Mouse (Mus musculus): Measurements from ENCODE around the gene Asic5.
A peak's percentile ranks its signal among the peaks of the same experiment; 100 is the strongest.

The Asic5 gene

GRCm38 (mm10) chr3:81981990-81982389 is at the start of gene Asic5:
TSS of gene Asic5 (plus strand) at chr3:81982290.
- no peak for DNase-seq (ENCODE audit: inconsistent age in 2 of 2, low spot score in 1 of 2)

- DNase-seq (ENCODE audit: inconsistent age in 2 of 2, low spot score in 1 of 2) = peak in 1 of 2 experiments; percentile 59
Observed at GRCm38 (mm10) chr3:81933348-81933747, 48.7 kb upstream of the Asic5 start.

DNA sequence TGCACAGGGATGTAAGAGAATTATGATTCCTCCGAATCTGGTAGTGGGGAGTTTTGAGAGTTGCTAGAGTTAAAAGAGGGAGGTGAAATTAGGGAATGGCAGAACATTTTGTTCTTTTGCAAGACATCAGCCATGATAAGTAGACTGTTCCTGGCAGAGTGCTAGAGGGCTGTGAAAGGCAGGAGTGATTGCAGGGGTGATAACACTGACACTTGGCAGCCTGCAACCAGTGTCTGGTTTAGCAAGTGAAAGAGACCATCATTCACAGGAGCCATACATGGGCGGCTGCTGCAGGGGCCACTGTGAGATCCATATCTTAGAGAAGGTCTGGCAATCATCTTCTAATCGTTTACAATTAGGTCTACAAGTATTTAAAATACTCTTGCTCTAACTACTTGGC is 43.2 kb upstream of the Asic5 start:
- DNase-seq (ENCODE audit: inconsistent age in 2 of 2, low spot score in 1 of 2) = peak; percentile 56 to 73

DNA sequence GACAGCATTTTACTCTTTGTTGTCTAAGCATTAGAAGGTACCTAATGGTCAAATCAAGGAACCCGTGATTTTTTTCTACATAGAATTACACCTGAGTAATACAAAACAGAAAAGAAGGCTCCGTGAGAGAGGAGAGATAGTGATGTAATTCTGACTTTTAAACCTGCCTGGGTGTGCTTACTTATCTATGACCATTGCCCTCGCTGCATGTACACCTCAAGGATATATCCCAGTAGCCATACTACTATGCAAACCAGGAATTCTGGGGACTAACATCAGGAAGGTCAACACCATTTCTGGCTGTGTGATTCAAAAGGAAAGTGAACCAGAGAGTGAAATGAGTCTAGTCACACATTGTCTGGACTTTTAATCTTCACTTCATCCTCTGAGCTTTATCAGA is 39.7 kb upstream of the Asic5 start:
- DNase-seq (ENCODE audit: inconsistent age in 2 of 2, low spot score in 1 of 2) = peak in 1 of 2 experiments; percentile 22

GRCm38 (mm10) chr3:81943097-81943496 is 39.0 kb upstream of the Asic5 start:
- DNase-seq (ENCODE audit: inconsistent age in 2 of 2, low spot score in 1 of 2) = peak in 1 of 2 experiments; percentile 17

DNA sequence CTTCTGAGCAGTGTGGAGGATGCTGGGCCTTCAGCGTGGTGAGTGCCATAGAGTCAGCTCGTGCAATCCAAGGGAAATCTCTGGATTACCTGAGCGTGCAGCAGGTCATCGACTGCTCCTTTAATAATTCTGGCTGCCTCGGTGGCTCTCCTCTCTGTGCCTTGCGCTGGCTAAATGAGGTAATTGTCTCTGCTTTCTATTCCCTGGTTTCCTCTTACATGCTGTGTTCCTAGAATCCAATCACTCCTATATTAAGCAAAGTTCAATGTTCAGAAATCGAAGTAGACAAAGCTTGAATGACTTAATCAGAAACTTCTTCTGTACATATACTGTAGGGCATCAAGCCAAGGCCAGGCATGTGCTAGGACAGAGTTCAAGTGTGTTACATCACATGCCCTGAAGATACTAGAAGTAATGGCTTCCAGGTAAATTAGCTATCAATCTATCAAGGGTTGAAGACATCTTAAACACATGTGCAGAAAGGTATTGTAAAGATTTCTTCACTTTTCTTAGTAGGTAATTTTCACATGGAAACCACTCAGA is 37.2 kb upstream of the Asic5 start:
- DNase-seq (ENCODE audit: inconsistent age in 2 of 2, low spot score in 1 of 2) = no peak

DNA sequence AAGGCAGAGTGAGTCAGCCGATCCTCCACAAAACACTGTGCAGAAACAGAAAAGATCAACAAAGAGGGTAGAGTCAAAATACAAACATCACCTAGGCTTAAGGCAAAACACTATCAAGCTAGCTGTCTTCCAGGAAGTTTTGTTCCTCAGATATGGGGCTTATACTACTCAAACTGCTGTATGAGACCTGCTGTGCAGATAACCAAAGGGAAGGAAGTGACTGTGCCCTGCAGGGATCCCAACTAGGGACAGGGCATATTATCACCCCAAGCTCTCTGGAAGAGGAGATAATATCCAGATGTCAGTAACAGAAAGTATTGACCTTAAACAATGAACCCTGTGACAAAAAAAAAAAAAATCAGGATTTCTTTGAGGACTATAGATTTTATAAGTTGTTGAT is 33.0 kb upstream of the Asic5 start:
- DNase-seq (ENCODE audit: inconsistent age in 2 of 2, low spot score in 1 of 2) = no peak

DNA sequence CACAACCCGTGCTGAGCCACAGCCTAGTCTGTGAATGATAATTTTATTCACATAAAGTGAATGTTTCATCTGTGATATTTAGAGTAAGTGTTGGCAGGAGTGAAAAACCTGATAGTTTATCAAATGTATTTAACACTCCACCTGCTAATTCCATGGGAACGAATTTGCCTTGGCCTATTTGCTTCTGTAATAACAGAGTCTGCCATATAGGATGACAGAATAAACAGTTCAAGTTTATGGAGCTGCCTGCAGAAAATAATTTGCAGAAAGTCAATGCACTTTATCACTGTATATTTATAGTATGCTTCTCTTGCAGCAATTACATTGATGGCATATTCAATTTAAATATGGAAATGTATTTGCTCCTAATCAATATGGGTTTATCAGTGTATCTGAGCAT is 30.3 kb upstream of the Asic5 start:
- no peak for DNase-seq (ENCODE audit: inconsistent age in 2 of 2, low spot score in 1 of 2)

DNA sequence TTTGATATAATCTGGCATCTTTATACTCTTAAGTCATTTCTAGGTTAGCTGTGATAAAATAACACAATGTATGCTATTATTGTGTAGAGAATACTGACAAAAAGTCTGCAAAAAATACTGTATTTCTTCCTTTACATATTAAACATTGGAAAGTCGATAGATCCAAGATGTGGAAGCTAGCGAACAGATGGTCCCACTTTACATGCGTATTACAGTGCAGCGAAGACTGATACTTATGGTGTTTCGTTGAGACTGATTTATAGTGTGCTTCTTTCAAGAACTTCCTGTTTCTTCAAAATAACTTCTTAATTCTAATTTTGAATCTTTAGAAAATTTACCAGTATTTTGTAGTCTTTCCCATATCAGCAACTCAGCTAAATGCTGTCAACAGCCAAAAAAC is 24.6 kb upstream of the Asic5 start:
- no peak for DNase-seq (ENCODE audit: inconsistent age in 2 of 2, low spot score in 1 of 2)

DNA sequence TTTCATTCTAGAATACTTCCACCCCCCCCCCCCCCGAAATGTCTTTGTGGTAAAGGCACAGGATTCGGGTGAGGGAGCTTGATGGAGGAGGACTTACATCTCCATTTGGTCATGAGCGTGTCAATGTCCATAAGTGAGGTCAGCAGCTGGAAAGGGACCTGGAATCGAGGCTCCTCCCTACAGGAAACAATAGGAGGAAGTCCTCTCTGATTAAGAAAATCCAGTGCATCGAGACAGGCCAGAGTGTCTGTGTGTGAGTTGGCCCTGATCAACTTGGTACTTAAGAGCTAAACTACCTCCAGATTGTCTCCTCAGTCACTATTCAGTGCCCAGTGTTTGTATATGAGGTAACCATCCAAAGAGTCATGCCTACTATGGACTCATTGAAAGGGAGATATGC is 20.8 kb upstream of the Asic5 start:
- DNase-seq (ENCODE audit: inconsistent age in 2 of 2, low spot score in 1 of 2) = no peak

- DNase-seq (ENCODE audit: inconsistent age in 2 of 2, low spot score in 1 of 2) = no peak
Observed at GRCm38 (mm10) chr3:81963768-81964167, 18.3 kb upstream of the Asic5 start.

- no peak for DNase-seq (ENCODE audit: inconsistent age in 2 of 2, low spot score in 1 of 2)
Observed at GRCm38 (mm10) chr3:81964596-81964995, 17.5 kb upstream of the Asic5 start.

DNA sequence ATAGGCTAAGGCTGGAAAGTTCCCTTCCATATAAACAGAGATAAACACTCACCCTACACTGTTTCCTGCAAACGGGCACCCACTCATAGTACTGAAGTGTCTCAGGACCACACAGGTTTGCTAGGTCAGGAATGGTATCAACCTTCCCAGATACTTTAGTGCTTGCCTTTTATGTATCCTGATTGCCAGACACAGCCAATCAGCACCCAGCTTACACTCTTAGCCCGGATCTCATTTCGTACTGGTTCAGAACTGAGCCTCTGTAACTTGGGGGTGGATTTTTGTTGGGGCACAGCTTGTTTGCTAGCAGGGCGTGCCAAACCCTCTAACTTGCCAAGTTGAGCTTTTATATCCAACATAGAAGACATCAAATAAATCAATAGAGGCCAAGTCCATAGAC is 6.5 kb upstream of the Asic5 start:
- DNase-seq (ENCODE audit: inconsistent age in 2 of 2, low spot score in 1 of 2) = no peak

DNA sequence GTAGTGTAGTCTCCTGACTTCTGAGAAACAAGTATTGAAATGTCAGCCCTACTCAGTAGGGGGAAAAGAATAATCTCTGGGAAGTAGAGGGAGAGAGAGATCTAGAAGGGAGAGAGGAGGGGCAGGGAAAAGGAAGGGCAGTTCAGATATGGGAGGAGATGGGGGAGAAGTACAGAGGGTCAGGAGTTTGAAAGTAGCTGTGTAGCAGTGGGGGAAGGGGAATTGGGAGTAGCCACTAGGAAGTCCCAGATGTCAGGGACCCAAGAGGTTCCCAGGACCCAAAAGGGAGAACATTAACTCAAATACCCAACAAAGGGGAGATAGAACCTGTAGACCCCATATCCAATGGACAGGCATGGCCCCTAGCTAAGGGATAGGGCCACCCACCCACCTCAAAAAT is 6.0 kb upstream of the Asic5 start, which contains the start of gene Tdo2:
Tdo2 (minus strand) TSS at position 101 of the 400 bp plus-strand sequence.
- no peak for DNase-seq (ENCODE audit: inconsistent age in 2 of 2, low spot score in 1 of 2)

GRCm38 (mm10) chr3:81981576-81981975 is 514 bp upstream of the Asic5 start:
- DNase-seq (ENCODE audit: inconsistent age in 2 of 2, low spot score in 1 of 2) = no peak

- peak; percentile 34 to 85 for DNase-seq (ENCODE audit: inconsistent age in 2 of 2, low spot score in 1 of 2)
Observed at GRCm38 (mm10) chr3:81983120-81983895, 1.2 kb downstream of the Asic5 start.

GRCm38 (mm10) chr3:81985100-81985499 is 3.0 kb downstream of the Asic5 start:
- peak in 1 of 2 experiments; percentile 29 for DNase-seq (ENCODE audit: inconsistent age in 2 of 2, low spot score in 1 of 2)

DNA sequence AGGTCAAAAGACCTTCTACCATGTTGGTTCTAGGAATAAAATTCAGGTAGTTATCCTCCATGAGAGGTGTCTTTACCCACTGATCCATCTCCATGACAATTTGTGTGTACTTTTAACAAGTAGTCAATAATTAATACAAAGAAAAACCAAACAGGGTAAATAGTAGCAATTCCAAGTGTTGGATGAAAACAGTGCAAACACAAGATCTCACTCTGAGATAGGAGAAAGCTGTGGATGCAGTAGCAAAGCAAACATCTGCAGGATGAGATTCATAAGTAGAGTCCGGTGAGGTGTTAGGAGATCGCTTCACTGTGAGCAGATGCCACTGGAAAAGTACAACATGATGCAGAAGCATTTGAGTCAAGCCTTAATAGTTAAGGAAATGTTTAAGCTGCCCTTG is 4.0 kb downstream of the Asic5 start:
- no peak for DNase-seq (ENCODE audit: inconsistent age in 2 of 2, low spot score in 1 of 2)

DNA sequence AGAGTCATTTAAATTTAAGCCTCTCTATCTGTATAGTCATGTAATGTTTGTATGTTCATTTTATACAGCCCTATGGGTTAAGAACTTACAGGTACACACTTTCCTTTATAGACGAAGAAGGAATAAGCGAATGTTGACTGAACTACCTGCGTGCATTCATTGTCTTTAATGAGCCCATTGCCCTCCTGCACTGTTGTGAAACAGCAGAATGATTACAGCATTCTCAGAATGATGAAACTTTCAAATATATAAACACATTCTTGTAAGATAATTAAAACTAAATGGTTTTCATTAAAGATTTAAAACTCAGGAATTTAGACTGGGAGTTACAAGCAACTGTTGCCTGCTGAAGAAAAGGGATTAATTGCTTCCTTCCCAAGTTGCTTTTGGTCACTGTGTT is 5.5 kb downstream of the Asic5 start:
- no peak for DNase-seq (ENCODE audit: inconsistent age in 2 of 2, low spot score in 1 of 2)

DNA sequence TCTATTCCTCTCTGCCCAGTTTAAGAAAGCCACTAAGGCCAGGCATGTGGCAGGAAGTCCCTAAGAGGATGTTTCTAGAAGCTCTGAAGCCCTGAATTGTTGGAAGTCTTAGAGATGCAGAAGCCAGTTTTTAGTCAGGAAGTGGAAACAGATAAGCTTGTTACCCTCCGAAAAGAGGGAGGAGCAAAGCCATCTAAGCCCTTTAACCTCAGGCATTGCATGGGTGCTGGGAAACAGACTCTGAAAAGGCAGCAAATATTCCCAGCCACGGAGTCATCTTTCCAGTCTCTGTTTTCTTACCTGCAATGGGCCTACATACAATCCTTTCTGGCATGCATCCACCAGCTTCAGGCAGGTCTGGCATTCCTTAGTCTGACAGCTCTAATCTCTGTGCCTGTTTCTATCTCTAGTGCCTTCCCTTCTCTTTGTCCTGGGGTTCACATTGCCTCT is 7.6 kb downstream of the Asic5 start:
- peak; percentile 5 to 50 for DNase-seq (ENCODE audit: inconsistent age in 2 of 2, low spot score in 1 of 2)

DNA sequence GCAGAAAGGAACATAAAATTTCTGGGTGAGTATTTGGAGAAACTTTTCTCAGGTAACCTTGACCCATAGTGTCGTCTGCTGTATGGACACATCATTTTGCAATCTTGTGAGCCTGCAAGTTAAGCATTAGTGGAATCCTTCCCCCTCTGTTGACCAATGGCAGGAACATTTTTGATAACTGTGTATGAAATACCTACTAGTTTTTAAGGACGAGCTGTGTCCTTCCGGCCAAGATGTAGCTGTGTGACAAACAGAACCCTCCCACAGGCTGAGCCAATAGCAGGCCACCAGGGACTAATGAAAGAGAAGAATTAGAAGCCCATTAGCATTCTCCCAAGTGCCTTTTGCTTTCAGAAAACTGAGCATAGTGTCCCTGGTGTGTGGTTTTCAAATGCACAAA is 8.4 kb downstream of the Asic5 start:
- peak; percentile 15 to 77 for DNase-seq (ENCODE audit: inconsistent age in 2 of 2, low spot score in 1 of 2)

GRCm38 (mm10) chr3:81995371-81995770 is 13.3 kb downstream of the Asic5 start:
- no peak for DNase-seq (ENCODE audit: inconsistent age in 2 of 2, low spot score in 1 of 2)

GRCm38 (mm10) chr3:81995988-81996387 is 13.9 kb downstream of the Asic5 start:
- peak; percentile 4 to 70 for DNase-seq (ENCODE audit: inconsistent age in 2 of 2, low spot score in 1 of 2)

Measured in adrenal gland, adult (tissue).